In genomic region chr10:67536621-67537141, GRCm38 (mm10) we compare ENCODE assay signal across 8 mouse cellular contexts. TPM values are rescaled to one million over a fixed set of nuclear protein-coding genes. Genes with fewer than 3 reads are reported as not detected.
DNase-seq lines count a peak whose midpoint lies in the region; ATAC-seq lines count a peak whose summit lies in the region.

No protein-coding gene starts in this region.

- intact Hi-C loops in left cerebral cortex, postnatal 4 days (cut with DNase I): loop anchor here (5.0 kb wide), 2 partner anchors 191 to 214 kb away; no protein-coding TSS in a partner anchor

- H3K27me3 ChIP-seq in forebrain, embryonic 15.5 days: peaks cover 91% of the 10 kb centered on the region
- peaks cover 90% of the 10 kb centered on the region for H3K27me3 ChIP-seq in hindbrain, embryonic 12.5 days
- H3K27me3 ChIP-seq in midbrain, embryonic 10.5 days (ENCODE audit: low read depth, poor library complexity, severe bottlenecking): peaks cover 94% of the 10 kb centered on the region

- peaks cover 44% of the 10 kb centered on the region for H3K4me1 ChIP-seq in forebrain, embryonic 15.5 days
- H3K4me1 ChIP-seq in hindbrain, embryonic 12.5 days: peaks cover 47% of the 10 kb centered on the region
- H3K4me1 ChIP-seq in midbrain, embryonic 10.5 days: peaks cover 59% of the 10 kb centered on the region

- H3K27ac ChIP-seq in forebrain, embryonic 15.5 days (replicated peaks): no peak overlapping the region
- no peak overlapping the region for H3K27ac ChIP-seq in hindbrain, embryonic 12.5 days
- peak overlapping the region; percentile 46 for H3K27ac ChIP-seq in midbrain, embryonic 10.5 days (replicated peaks)

- peak; percentile 35 to 68 for DNase-seq in adrenal gland, adult (ENCODE audit: inconsistent age in 2 of 2, low spot score in 1 of 2)
- DNase-seq in adrenal gland, adult 8-10 months: no peak
- peak; percentile 37 for DNase-seq in adrenal gland, postnatal 25 days
- DNase-seq in left cerebral cortex, postnatal 4 days: peak; percentile 70
- DNase-seq in midbrain, embryonic 10.5 days (ENCODE audit: low spot score): peak; percentile 42
- DNase-seq in right cerebral cortex, postnatal 4 days: peak; percentile 47

- peak overlapping the region; percentile 89 for H3K4me2 ChIP-seq in forebrain, embryonic 15.5 days (replicated peaks)
- H3K4me2 ChIP-seq in hindbrain, embryonic 12.5 days (replicated peaks): peak overlapping the region; percentile 88

- 2% methylated on average over 22 of the region's 32 CpGs for WGBS in forebrain, embryonic 15.5 days
- 0% methylated on average over 16 of the region's 32 CpGs for WGBS in hindbrain, embryonic 12.5 days
- 2% methylated on average over 19 of the region's 32 CpGs for WGBS in midbrain, embryonic 10.5 days

- no peaks in the 10 kb centered on the region for H3K36me3 ChIP-seq in forebrain, embryonic 15.5 days
- no peaks in the 10 kb centered on the region for H3K36me3 ChIP-seq in hindbrain, embryonic 12.5 days
- no peaks in the 10 kb centered on the region for H3K36me3 ChIP-seq in midbrain, embryonic 10.5 days

- peak overlapping the region; percentile 34 for H3K9ac ChIP-seq in forebrain, embryonic 15.5 days (replicated peaks)
- H3K9ac ChIP-seq in hindbrain, embryonic 12.5 days: peak overlapping the region; percentile 6

- H3K4me3 ChIP-seq in forebrain, embryonic 15.5 days: peak overlapping the region; percentile 50
- peak overlapping the region; percentile 61 for H3K4me3 ChIP-seq in hindbrain, embryonic 12.5 days
- H3K4me3 ChIP-seq in midbrain, embryonic 10.5 days: peak overlapping the region; percentile 69

- H3K9me3 ChIP-seq in forebrain, embryonic 15.5 days: no peaks in the 10 kb centered on the region
- H3K9me3 ChIP-seq in hindbrain, embryonic 12.5 days (replicated peaks): no peaks in the 10 kb centered on the region
- no peaks in the 10 kb centered on the region for H3K9me3 ChIP-seq in midbrain, embryonic 10.5 days (replicated peaks)

- peak; percentile 52 for ATAC-seq in forebrain, embryonic 15.5 days (replicated peaks)
- ATAC-seq in hindbrain, embryonic 12.5 days (ENCODE audit: low FRiP score): peak; percentile 41

RNA-seq across cellular contexts. Expression of gene Egr2, which starts 1.4 kb away (rescaled TPM):
- 1 to 10 TPM in 3 of 4 experiments, under 1 TPM in 1; 0.35 to 1.3 (median 1.2) TPM for total RNA-seq in adrenal gland, adult 8-10 months (2022)
- total RNA-seq in adrenal gland, postnatal 25 days (2021): 0.39 and 1.5 TPM in 2 replicates
- polyA plus RNA-seq in forebrain, embryonic 15.5 days (2015; fragmentation: Nextera tagmentation; extraction: Ambion mirVana): 0.29 TPM in 2 replicates
- 1.1 and 1.5 TPM in 2 replicates for polyA plus RNA-seq in hindbrain, embryonic 12.5 days (2016; fragmentation: Nextera tagmentation; extraction: Ambion mirVana)
- 1 to 10 TPM; 2.4 to 4.1 TPM for total RNA-seq in left cerebral cortex, postnatal 4 days (2021)
- polyA plus RNA-seq in midbrain, embryonic 10.5 days (2016; fragmentation: Nextera tagmentation; extraction: Ambion mirVana): 0.10 and 0.20 TPM in 2 replicates

RNA-seq across cellular contexts. Expression of gene Ado, which starts 12.1 kb away (rescaled TPM):
- 10 to 100 TPM; 23.9 to 30.6 (median 25.5) TPM for total RNA-seq in adrenal gland, adult 8-10 months (2022)
- total RNA-seq in adrenal gland, postnatal 25 days (2021): 31.5 and 31.7 TPM in 2 replicates
- 69.4 and 73.0 TPM in 2 replicates for polyA plus RNA-seq in forebrain, embryonic 15.5 days (2015; fragmentation: Nextera tagmentation; extraction: Ambion mirVana)
- polyA plus RNA-seq in hindbrain, embryonic 12.5 days (2016; fragmentation: Nextera tagmentation; extraction: Ambion mirVana): 82.2 and 83.2 TPM in 2 replicates
- 10 to 100 TPM; 44.5 to 48.3 TPM for total RNA-seq in left cerebral cortex, postnatal 4 days (2021)
- polyA plus RNA-seq in midbrain, embryonic 10.5 days (2016; fragmentation: Nextera tagmentation; extraction: Ambion mirVana): 82.0 and 85.3 TPM in 2 replicates
